Mouse (Mus musculus): Measurements from ENCODE around the gene Tex35.
A peak's percentile ranks its signal among the peaks of the same experiment; 100 is the strongest.

The Tex35 gene

DNA sequence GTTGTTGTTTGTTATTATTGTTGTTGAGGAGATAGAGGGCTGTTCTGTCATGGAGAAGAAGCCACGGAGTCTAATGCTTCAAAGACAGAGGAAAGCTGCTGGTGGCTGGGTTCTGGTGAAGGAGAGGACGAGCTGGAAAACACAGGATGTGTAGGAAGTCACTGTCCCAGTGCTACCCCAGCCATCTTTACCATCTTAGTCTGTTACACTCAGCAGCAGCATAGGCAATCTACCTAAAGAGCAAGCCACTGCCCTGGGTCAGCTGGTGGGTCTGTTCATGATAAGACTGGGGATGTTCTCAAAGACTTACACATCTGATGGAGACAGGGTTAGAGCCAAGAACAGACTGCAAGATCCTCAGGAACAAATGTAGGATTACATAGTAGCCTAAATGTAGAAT is 58.6 kb downstream of the Tex35 start:
- DNase-seq (ENCODE audit: low spot score), result peak; percentile 15
